Mouse (Mus musculus): Measurements from ENCODE around the gene Sirt1.

The Sirt1 gene

DNA sequence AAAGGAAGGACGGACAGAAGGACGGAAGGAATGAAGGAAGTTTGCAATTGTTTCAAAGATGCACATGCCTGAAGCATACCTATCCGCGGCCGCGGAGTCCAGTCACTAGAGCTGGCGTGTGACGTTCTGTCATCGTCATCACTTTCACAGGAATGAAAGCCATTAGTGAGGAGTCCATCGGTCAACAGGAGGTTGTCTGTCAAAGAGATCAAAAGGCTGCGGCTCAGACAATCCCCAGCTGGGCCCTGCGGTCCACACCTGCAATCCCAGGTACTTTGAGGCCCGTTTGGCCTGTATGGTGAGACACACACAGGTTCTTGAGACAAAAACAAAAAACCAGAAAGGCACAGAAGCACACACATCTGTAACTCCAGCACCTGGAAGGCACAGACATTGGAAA lies 44.6 kb downstream of the Sirt1 start:
- no peak for DNase-seq (ENCODE audit: low read depth, low spot score)

DNA sequence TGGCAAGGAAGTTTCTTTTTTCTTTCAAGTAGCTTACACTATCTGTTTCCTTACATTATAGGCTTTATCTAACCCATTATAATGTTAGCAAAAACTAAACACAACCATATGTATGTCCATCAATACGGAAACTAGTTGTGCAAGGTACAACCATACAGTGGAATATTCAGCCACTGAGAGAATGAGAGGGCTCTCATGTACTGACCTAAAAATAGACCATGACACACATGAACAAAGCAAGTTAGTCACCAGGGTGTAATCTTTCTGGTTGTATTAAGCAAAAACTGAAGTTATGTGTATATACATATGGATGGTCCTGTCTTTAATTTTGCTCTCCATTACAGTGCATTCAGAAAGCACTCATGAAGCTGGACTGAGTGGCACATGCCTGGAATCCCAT lies 54.4 kb downstream of the Sirt1 start:
- DNase-seq (ENCODE audit: low read depth, low spot score): no peak

DNA sequence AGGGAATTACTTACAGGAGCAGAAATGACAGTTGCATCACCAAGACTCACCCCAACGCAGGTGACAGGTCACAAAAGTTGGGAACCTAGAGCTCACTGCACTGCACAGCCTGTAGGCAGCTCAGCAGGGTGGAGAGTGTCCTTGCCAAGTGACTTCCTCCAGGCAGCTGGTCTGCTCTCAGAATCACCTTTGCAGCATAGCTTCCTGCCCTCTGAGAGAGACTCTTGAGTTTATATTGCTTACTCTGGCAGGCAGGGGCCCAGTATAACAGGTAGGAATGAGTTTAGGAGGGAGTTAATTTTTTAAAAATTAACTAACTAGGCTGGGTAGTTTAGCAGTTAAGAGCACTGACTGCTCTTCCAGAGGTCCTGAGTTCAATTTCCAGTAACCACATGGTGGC lies 67.8 kb downstream of the Sirt1 start:
- DNase-seq (ENCODE audit: low read depth, low spot score): no peak

DNA sequence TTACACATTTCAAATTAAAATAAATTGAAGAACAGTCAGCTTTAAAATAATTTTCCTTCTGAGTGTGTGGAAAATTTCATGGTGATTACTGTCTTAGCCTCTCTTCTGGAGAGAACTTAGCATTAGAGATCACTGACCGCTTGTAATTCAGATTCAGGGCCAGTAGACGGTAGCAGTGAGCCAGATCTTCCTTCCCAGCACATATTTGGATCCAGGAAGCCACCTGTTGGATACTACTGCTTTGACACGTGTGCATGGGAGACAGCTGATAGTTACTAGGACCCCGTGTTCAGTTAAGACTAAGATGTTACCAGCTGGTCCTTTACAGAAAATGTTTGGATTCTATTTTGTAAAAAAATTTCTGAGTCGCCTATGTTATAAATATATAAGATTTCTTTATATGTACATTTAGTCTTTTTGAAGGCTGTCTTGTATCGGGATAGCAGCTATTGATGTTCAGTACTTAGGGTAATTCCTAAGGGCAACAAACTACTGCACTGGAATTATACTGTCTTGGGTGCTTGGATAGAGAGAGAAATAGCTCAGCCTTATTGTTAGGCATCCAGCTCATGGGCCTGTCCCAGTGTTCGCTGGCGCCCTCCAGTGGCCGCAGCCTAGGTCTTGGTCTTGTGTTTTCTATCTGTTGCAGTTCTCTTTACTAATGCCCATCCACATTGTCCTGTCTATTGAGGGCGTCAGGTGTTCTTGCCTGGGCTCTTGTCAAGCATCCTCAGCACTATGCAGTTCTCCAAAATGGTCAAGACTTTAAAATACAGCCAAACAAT lies 72.7 kb downstream of the Sirt1 start:
- DNase-seq (ENCODE audit: low read depth, low spot score): peak; percentile 87

DNA sequence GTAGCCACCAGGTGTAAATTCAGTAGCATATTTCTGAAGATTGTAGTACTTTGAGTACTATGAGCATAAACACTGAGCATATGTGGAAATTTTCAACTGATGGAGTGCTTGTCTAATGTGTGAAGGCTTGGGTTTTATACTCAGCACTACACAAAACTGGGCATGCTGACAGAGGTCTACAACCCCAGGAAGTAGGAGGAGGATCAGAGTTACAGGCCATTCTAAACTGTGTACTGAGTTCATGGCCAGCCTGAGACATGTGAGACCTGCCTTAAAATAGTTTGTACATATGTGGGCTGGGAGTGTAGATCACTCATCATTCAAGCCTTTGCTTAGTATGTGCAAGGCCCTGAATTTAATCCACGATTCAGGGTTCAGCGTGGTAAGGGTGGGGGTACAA lies 79.1 kb downstream of the Sirt1 start:
- DNase-seq (ENCODE audit: low read depth, low spot score): no peak

DNA sequence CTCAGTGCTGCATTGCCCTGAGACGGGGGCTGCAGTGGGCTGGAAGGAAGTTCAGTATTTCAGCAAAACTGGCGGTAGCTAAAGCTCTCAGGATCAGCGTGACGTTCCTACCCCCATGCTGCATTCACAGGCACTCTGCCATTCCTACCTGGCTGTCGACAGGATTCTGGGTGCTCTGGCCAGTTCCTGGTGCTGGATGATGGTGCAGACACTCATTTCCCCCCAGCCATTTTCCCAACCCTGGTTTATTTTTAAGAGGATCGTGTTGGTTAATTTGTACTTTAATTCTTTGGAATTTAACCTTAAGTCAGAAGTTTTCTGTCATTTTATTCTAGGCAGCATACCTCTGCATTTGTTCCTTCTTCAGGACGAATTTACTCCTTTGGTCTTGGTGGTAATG lies 98.7 kb downstream of the Sirt1 start:
- no peak for DNase-seq (ENCODE audit: low read depth, low spot score)

DNA sequence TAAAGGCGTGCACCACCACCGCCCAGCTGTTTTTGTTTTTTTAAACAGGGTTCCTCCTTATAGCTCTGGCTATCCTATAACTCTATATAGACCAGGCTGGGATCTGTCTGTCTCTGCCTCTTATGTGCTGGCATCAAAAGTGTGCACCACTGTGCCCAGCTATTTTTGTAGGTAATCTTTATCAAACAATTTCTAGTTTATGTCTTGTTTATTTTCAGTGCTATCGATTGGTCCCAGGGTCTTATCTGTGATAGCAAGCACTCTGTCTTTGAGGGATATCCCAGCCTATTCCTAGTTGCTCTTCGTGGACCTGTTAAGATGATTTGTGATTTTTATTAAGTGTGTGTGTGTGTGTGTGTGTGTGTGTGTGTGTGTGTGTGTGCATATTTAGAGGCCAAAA lies 99.1 kb downstream of the Sirt1 start:
- no peak for DNase-seq (ENCODE audit: low read depth, low spot score)

DNA sequence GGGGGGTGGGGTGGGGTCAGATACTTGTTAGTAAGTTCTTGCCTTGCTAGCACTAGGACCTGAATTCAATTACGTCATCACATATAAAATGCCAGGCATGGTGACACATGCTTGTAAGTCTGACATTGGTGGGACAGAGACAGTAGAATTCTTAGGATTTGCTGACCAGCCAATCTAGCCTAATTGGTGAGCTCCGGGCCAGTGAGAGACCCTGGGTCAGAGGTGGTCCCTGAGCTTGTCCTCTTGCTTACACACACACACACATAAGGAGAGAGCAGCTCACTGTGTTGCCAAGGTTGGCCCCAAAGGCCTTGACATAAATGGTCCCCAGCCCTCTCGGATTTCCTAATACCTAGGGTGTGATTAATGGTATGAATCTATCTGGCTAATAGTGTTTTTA lies 101.7 kb downstream of the Sirt1 start:
- DNase-seq (ENCODE audit: low read depth, low spot score): no peak

DNA sequence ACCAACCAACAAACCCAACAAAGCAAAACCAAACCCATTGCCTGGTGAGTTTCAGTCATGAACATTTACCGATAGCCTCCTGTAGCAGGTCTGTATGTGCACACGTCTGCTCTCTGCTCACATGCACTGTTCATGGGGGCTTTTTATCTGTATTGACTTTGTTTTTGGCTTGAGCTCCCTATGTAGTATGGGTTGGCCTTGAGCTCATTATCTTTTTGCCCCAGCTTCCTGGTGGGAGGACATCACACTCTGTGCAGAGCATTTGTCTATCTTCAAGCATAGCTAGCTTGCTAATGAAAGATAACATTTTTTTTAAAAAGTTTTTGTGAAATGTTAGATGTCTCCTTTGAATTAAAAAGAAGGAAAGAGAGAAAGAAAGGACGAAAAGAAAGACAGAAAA lies 104.5 kb downstream of the Sirt1 start:
- DNase-seq (ENCODE audit: low read depth, low spot score): no peak

DNA sequence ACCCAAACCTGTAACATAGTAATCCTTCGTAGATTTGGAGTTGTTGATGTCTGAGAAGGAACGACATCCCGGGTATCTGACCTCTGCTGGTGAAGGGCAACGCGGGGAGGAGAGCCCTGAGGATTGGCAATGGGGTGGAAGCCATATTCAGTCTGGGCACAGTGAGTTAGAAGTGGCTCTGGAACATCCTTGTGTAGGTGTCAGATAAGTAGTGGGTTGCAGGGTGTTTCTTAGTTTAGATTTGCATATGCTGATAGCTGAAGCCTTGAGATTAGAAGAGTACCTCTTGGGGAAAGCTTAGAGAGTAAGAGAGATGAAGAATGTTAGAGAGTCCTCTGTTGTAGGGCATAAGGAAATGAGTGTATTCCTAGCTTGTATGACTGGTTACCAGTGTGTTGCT lies 108.6 kb downstream of the Sirt1 start:
- peak; percentile 10 for DNase-seq (ENCODE audit: low read depth, low spot score)

DNA sequence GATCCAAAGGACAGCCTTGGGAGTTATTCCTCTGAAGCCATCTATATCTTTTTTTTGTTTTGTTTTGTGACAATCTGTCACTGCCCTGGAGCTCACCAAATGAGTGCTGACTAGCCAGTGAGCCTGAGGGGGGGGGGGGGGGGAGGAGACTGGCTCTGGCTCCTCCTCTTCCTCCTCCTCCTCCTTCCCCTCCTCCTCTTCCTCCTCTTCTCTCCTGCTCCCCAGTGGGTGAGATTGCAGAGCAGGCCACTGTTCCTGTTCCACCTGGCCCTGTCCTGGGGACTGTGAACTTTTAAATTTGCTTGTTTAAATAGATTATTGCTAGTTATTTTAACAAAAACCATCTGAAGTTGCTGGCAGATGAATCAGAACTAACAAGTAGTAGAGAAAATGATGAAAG lies 109.1 kb downstream of the Sirt1 start:
- no peak for DNase-seq (ENCODE audit: low read depth, low spot score)
